Mouse (Mus musculus) 416B (cell line): Measurements from ENCODE around the gene 1190005I06Rik.

Experiments
- DNase-seq: peaks from one replicate; pipeline ENCODE4 v3.0.0; 2011; ENCODE audit warnings: low read depth

1190005I06Rik gene

GRCm38 (mm10) chr8:120647532-120647931, at the start of gene 1190005I06Rik:
Gene 1190005I06Rik (minus strand): TSS chr8:120647632.
- no peak for DNase-seq

GRCm38 (mm10) chr8:120696401-120697153, 49.1 kb upstream of the 1190005I06Rik start:
- no peak for DNase-seq

DNA sequence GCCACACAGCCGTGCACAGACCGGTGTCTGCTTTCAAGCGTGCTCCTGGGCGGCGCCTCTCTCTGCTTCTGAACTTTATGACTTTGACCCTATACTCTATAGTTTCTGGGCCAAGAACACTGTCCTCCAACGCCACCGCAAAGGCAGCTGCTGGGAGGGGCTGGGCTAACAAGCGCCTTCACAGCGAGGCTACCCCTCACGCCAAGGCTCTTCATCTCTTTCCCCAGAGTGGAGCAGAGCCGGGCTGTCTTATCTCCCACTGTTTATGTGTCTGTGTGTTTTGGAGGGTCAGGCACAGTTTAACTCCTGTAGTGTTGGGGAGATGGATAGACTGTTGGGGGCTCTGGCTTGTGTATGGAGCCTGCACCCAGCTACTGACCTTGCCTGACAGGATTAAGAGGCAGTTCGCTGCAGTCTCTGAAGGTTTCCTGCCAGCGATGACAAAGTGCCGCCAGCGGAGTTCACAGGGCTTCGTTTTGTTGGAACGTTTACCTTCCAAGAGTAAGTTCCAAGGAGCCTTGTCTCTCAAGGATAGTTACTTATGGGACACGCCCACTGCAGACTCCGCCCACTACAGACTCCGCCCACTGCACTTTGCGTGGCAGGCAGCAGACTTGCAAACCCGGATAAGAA, 46.5 kb upstream of the 1190005I06Rik start:
- peak; percentile 63 for DNase-seq

GRCm38 (mm10) chr8:120692934-120693333, 45.5 kb upstream of the 1190005I06Rik start:
- DNase-seq = no peak

DNA sequence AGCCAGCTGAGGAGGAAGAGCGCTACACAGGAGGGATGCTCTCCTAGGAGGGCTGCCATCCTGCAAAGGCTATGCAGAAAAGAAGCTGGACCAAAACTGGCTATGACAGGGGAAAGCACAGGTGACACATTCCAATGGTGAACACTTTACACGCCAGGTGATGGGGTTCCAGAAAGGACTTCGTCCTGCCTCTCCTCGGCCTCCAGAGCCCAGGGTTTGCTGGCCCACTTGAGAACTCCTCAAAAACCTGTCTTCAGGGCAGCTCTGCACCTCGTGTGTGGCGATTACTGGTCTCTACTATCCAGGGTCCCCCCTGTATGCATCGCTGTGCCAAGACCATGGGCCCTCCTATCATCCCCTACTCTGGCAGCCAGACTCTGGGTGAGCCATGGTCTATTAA, 41.1 kb upstream of the 1190005I06Rik start:
- DNase-seq = no peak

DNA sequence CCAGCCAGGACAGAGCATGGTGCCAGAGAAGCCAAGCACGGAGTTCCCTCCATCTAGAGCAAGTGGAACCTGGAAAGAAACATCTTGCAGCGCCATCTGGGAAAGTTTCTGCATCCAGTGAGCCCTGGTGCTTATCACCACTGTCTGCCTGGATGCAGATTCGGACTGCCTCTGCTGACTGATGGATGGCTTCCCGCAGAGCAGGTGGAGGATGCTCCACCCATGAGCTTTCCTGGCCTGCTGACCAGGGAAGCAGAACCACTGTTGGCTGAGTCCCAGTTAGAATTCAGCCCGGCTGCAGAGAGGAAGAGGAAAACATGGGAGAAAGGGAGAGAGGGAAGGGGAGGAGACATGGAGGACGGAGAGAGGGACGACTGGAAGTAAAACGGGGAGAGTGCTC, 40.4 kb upstream of the 1190005I06Rik start:
- no peak for DNase-seq

- no peak for DNase-seq
Observed at GRCm38 (mm10) chr8:120686576-120686975, 39.1 kb upstream of the 1190005I06Rik start.

- peak; percentile 76 for DNase-seq
Observed at GRCm38 (mm10) chr8:120686051-120686450, 38.6 kb upstream of the 1190005I06Rik start.

- no peak for DNase-seq
Observed at GRCm38 (mm10) chr8:120685591-120685990, 38.2 kb upstream of the 1190005I06Rik start.

DNA sequence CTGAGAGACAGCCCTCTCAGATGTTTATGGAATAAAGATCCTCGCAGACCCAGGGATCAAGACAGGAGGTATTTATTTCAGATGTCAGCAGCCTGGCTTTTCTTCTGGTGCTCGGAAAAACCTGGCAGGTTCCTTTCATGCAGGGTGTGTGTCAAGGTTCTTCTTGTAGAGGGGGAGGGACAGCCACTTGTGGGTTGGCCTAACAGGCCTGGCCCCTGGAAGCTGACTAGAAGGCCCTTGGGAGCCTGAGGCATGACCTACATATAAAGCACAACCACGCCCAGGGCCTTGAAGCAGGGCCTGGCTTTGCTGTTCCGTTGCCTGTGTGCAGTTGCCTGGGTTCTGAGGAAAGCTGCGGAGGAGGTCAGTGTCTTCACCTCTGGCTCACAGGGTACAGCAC, 37.7 kb upstream of the 1190005I06Rik start:
- DNase-seq = no peak

GRCm38 (mm10) chr8:120684082-120684481, 36.6 kb upstream of the 1190005I06Rik start:
- DNase-seq = no peak

GRCm38 (mm10) chr8:120683602-120684001, 36.2 kb upstream of the 1190005I06Rik start:
- DNase-seq = peak; percentile 77

DNA sequence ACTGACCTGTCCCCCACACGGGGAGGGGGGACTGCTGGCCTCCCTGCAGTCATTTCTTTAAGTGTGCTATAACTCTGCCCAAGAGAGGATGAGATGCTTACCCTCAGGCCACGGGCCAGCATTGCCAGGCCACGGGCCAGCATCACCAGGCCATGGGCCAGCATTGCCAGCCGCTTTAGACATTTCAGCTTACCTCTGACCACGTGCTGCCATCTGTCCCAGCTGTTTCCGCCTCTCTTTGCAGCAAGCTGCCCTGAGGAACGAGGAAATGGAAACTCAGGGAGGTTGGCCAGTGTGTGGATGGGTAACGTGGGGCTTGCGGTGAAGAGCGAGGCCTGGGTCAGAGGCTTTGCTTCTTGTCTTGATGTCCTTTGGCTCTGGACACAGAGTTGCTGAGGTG, 33.7 kb upstream of the 1190005I06Rik start:
- no peak for DNase-seq

DNA sequence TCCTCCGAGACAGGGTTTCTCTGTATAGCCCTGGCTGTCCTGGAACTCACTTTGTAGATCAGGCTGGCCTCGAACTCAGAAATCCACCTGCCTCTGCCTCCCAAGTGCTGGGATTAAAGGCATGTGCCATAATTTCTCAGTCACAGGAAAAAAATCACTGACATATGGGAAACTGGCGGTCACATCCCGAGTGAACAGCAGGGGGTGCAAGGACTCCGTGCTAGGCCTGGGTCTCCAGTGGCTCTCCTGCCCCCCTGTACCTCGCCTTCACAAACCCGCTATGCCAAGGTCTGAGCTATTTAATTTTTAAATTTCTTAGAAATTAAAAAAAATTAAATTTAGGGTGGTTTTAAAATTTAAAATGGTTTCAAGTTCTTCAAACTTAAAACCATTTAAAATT, 33.0 kb upstream of the 1190005I06Rik start:
- peak; percentile 61 for DNase-seq

DNA sequence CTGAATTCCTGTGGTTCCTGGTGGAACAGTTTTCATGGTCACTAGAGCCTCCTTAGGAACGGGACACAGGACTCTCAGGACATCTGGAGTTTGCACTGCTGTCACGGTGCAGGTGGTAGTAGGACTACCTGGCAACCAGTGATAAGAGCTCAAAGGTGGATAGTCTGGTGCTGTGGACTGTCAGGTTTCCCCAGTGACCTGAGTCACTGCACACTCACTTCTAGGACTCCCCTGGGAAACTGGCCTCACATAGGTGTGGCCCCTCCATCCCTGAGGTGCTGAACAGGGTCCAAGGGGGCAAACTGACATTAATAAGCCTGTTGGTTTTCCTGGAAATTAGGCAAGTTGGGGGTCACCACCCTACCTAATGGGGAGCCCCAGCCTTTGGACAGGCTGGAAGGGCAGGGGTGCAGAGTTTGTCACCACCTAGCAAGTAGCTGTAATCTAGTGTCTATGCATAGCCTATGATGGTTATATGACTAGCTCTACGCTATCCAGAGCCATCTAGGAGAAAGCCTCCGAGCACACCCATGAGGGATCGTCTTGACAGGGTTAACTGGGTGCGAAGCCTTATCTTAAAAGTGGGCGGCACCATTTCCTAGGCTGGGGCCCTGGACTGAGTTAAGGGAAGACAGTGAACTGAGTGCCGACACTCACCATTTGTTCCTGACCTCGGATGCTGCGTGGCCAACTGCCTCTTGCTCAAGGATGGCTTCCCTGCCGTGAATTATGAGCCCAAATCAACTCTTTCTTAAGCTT, 32.4 kb upstream of the 1190005I06Rik start:
- no peak for DNase-seq

- DNase-seq = peak; percentile 77
Observed at GRCm38 (mm10) chr8:120678447-120678846, 31.0 kb upstream of the 1190005I06Rik start.

- no peak for DNase-seq
Observed at GRCm38 (mm10) chr8:120675718-120676117, 28.3 kb upstream of the 1190005I06Rik start.

- DNase-seq = no peak
Observed at GRCm38 (mm10) chr8:120673298-120673697, 25.9 kb upstream of the 1190005I06Rik start.

DNA sequence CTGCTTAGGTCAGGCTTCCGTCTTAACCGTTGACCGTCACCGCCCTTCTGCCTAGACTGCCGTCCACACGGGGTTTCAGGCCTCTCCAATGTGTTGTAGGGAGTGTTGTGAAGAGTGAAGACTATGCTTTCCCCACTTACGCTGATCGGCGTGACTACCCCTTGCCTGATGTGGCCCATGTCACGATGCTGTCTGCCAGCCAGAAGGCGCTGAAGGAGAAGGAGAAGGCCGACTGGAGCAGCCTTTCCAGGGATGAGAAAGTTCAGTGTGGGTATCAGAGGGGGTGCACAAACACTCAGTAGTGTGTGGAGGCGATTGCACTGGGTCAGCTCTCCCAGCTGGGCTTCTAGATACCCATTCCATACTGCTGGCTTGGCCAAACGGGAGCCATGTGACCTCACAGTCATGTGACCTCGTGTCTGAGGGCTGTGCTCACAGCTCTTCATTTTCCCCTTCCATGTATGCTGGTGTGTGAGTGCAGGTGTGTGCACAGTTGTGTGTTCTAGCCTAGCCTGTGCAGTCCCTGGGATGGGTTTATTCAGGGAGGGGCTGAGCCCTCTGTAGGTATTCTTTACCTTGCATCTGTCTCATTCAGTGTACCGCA, 25.3 kb upstream of the 1190005I06Rik start:
- no peak for DNase-seq

DNA sequence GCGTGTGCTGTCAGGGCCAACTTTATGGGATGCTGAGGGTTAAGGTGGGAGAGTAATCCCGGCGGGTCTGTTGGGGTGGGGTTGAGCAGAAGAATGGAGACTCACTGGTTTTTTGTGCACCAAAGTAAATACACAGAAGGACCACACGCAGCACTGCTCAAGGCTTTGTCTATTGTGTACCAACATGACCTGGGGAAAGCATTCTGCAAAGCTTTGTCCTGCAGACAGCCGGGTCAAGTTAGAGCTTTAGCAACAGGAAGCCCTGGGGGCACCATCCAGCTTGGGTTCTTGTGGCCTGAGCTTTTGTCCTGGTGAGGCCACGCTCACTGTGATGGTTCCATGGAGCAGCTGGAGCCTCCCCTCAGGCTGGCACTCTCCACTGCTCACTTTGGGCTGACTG, 24.3 kb upstream of the 1190005I06Rik start:
- DNase-seq = no peak

- DNase-seq = no peak
Observed at GRCm38 (mm10) chr8:120668374-120668905, 21.0 kb upstream of the 1190005I06Rik start, which contains the start of gene Emc8. Gene Emc8 (minus strand): TSS chr8:120668573.
